Mouse (Mus musculus) naive thymus-derived CD4-positive, alpha-beta T cell, adult 2 months (primary cell): ENCODE results near the gene Gm6351.
"Not testable (repeated sequence)": the region's sequence is repeated elsewhere in the genome, so short reads cannot be mapped to it uniquely, and the experiment has no call there.

Experiments
- DNase-seq: peaks from one replicate; pipeline ENCODE4 v3.0.0-alpha.2; 2011; ENCODE audit warnings: low read depth

Gene Gm6351

GRCm38 (mm10) chr5:94076085-94076484 is at the start of gene Gm6351:
Gm6351 (plus strand) TSS chr5:94076385.
- DNase-seq = not testable (repeated sequence)

GRCm38 (mm10) chr5:94070445-94070844 is 5.7 kb upstream of the Gm6351 start, which contains the start of gene BC061212:
BC061212 (minus strand) TSS chr5:94070545.
- DNase-seq = not testable (repeated sequence)
